Mouse (Mus musculus): ENCODE measurements around the gene Gm11939. TPM values are rescaled to one million over a fixed set of nuclear protein-coding genes. Genes with fewer than 3 reads are reported as not detected.
A peak's percentile ranks its signal among the peaks of the same experiment; 100 is the strongest.
"Not testable (repeated sequence)": the region's sequence is repeated elsewhere in the genome, so short reads cannot be mapped to it uniquely, and the experiment has no call there.

The Gm11939 gene
- total RNA-seq (2015) (not detected in 2 replicates), total RNA-seq (2017) (not detected in 2 replicates)

GRCm38 (mm10) chr11:99559366-99559765 is at the start of gene Gm11939:
Gene Gm11939, minus strand, starts transcription at chr11:99559466.
- ATAC-seq (ENCODE audit: poor library complexity, severe bottlenecking): no peak

- ATAC-seq (ENCODE audit: poor library complexity, severe bottlenecking): not testable (repeated sequence)
Observed at GRCm38 (mm10) chr11:99603208-99603607, 43.9 kb upstream of the Gm11939 start, which contains the start of gene Gm11938. Gene Gm11938, minus strand, starts transcription at chr11:99603308.

GRCm38 (mm10) chr11:99597742-99598141 is 38.5 kb upstream of the Gm11939 start, which contains the start of gene Krtap9-3:
Gene Krtap9-3, minus strand, starts transcription at chr11:99598105.
- ATAC-seq (ENCODE audit: poor library complexity, severe bottlenecking): not testable (repeated sequence)

- no peak for ATAC-seq (ENCODE audit: poor library complexity, severe bottlenecking)
Observed at GRCm38 (mm10) chr11:99590981-99591380, 31.7 kb upstream of the Gm11939 start, which contains the start of gene Krtap1-3. Gene Krtap1-3, minus strand, starts transcription at chr11:99591339.

GRCm38 (mm10) chr11:99585096-99585495 is 25.8 kb upstream of the Gm11939 start:
- ATAC-seq (ENCODE audit: poor library complexity, severe bottlenecking): no peak

- ATAC-seq (ENCODE audit: poor library complexity, severe bottlenecking): no peak
Observed at GRCm38 (mm10) chr11:99583245-99583704, 24.0 kb upstream of the Gm11939 start, which contains the start of gene Krtap1-4. Gene Krtap1-4, minus strand, starts transcription at chr11:99583654.

- ATAC-seq (ENCODE audit: poor library complexity, severe bottlenecking): no peak
Observed at GRCm38 (mm10) chr11:99581564-99581963, 22.3 kb upstream of the Gm11939 start.

- ATAC-seq (ENCODE audit: poor library complexity, severe bottlenecking): no peak
Observed at GRCm38 (mm10) chr11:99581051-99581450, 21.8 kb upstream of the Gm11939 start.

GRCm38 (mm10) chr11:99580636-99581035 is 21.4 kb upstream of the Gm11939 start, which contains the start of gene Krtap1-5:
Gene Krtap1-5, minus strand, starts transcription at chr11:99581016.
- no peak for ATAC-seq (ENCODE audit: poor library complexity, severe bottlenecking)

- peak; percentile 82 for ATAC-seq (ENCODE audit: poor library complexity, severe bottlenecking)
Observed at GRCm38 (mm10) chr11:99574106-99574505, 14.8 kb upstream of the Gm11939 start.

- no peak for ATAC-seq (ENCODE audit: poor library complexity, severe bottlenecking)
Observed at GRCm38 (mm10) chr11:99573164-99573563, 13.9 kb upstream of the Gm11939 start.

GRCm38 (mm10) chr11:99566530-99566929 is 7.3 kb upstream of the Gm11939 start, which contains the start of gene Krtap3-1:
Gene Krtap3-1, minus strand, starts transcription at chr11:99566630.
- ATAC-seq (ENCODE audit: poor library complexity, severe bottlenecking): no peak

GRCm38 (mm10) chr11:99562580-99562979 is 3.3 kb upstream of the Gm11939 start:
- ATAC-seq (ENCODE audit: poor library complexity, severe bottlenecking): no peak

- no peak for ATAC-seq (ENCODE audit: poor library complexity, severe bottlenecking)
Observed at GRCm38 (mm10) chr11:99557976-99558745, 1.1 kb downstream of the Gm11939 start.

- ATAC-seq (ENCODE audit: poor library complexity, severe bottlenecking): no peak
Observed at GRCm38 (mm10) chr11:99556753-99557152, 2.5 kb downstream of the Gm11939 start, which contains the start of gene Krtap3-2. Gene Krtap3-2, minus strand, starts transcription at chr11:99556853.

- no peak for ATAC-seq (ENCODE audit: poor library complexity, severe bottlenecking)
Observed at GRCm38 (mm10) chr11:99556195-99556594, 3.1 kb downstream of the Gm11939 start.

GRCm38 (mm10) chr11:99550765-99551164 is 8.5 kb downstream of the Gm11939 start, which contains the start of gene Krtap3-3:
Gene Krtap3-3, minus strand, starts transcription at chr11:99550865.
- ATAC-seq (ENCODE audit: poor library complexity, severe bottlenecking): no peak

GRCm38 (mm10) chr11:99547892-99548291 is 11.4 kb downstream of the Gm11939 start:
- no peak for ATAC-seq (ENCODE audit: poor library complexity, severe bottlenecking)

- ATAC-seq (ENCODE audit: poor library complexity, severe bottlenecking): no peak
Observed at GRCm38 (mm10) chr11:99539721-99540120, 19.5 kb downstream of the Gm11939 start.

- ATAC-seq (ENCODE audit: poor library complexity, severe bottlenecking): no peak
Observed at GRCm38 (mm10) chr11:99521288-99521860, 37.9 kb downstream of the Gm11939 start, which contains the start of gene Krt39. Gene Krt39, minus strand, starts transcription at chr11:99521338.

GRCm38 (mm10) chr11:99514098-99514497 is 45.2 kb downstream of the Gm11939 start:
- no peak for ATAC-seq (ENCODE audit: poor library complexity, severe bottlenecking)

All from megakaryocyte, adult 5-6 weeks (primary cell).